Mouse (Mus musculus): ENCODE measurements around the gene Bud31.

GRCm38 (mm10) chr5:145116916-145117315 lies 23.2 kb upstream of the Bud31 start:
- TF ChIP-seq CTCF (IDR thresholded peaks at IDR 0.05; ENCODE audit: borderline replicate concordance, insufficient read depth, low read depth, low read length) (no peak), POLR2A (IDR thresholded peaks at IDR 0.05; ENCODE audit: borderline replicate concordance, insufficient read depth, low read length) (no peak)

Measured in cerebellum, adult 2 months (tissue).